Mouse (Mus musculus): ENCODE results near the gene Gm45261. TPM values are rescaled to one million over a fixed set of nuclear protein-coding genes. Genes with fewer than 3 reads are reported as not detected.

The Gm45261 gene
- polyA plus RNA-seq, 1 experiment from 2014 or later: not detected

DNA sequence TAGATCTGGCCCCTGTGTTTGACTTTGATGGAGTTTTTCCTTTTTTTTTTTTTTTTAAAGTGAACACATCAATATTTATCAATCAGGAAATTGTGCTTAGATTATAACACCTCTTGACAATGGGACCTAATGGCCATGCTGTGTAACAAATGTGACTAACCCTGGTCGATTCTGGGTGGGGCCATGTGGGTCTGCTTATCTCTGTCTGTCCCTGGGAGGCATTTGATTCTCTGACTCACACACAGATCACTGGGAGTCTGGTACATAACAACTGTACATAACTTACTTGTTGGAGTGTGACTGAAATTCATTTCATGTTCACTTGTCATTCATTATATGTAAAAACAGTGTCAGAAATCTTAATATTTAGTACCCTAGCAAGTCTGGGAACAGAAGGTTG is 13.7 kb downstream of the Gm45261 start:
- H3K9ac ChIP-seq (replicated peaks): no peak overlapping the region

DNA sequence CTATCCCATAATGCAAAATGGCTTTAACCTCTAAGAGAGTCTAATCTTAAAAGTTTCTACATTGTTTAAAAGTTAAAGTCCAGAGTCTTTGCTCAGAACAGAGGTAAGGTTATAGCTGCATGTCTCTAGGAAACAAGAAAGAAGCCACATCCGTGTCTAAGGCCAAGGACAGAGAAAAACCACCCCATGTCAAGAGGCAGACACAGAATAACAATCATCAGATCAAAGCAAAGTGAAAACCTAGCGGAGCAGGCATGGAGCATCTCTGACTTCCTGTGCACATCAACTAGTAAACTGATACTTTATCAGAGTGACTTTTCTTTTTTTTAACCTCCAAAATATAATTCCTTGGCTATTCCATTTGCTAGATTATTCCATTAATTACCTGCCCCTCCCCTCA is 20.3 kb downstream of the Gm45261 start:
- Histone ChIP-seq H3K9me3 (no peaks in the 10 kb centered on the region), H3K4me3 (no peak overlapping the region), H3K4me1 (no peaks in the 10 kb centered on the region), H3K27me3 (no peaks in the 10 kb centered on the region), H3K27ac (replicated peaks) (no peak overlapping the region), H3K9ac (replicated peaks) (no peak overlapping the region), H3K4me2 (replicated peaks) (no peak overlapping the region), H3K36me3 (no peaks in the 10 kb centered on the region)
- 75% methylated on average over 2 of the region's 2 CpGs for WGBS
- ATAC-seq (ENCODE audit: low FRiP score, low read depth): no peak

More for the DNA sequence above, 13.7 kb downstream of the Gm45261 start:
- Histone ChIP-seq H3K36me3 (no peaks in the 10 kb centered on the region), H3K27me3 (no peaks in the 10 kb centered on the region), H3K27ac (replicated peaks) (no peak overlapping the region), H3K4me3 (no peak overlapping the region), H3K4me2 (replicated peaks) (no peak overlapping the region), H3K9me3 (no peaks in the 10 kb centered on the region), H3K4me1 (no peaks in the 10 kb centered on the region)
- ATAC-seq (ENCODE audit: low FRiP score, low read depth): no peak
- WGBS: 90% methylated on average over 1 of the region's 1 CpGs

DNA sequence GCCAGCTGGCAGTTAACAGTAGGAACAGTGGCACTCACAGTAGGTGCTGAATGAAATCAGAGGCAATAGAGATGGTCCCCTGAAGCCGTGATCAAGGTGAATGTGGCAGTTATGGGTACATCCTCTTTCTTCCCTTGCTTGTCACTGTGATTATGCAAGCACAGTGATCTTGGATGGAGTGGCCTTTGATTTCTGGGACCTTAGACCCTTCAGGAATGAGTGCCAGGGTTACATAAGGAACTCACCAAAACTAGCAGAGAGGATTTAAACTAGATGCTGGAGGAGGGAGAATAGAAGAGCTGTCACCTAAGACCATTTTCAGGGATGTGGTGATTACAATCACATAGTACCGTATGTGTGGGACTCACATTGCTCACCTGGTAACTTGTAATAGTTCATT is 22.7 kb downstream of the Gm45261 start:
- Histone ChIP-seq H3K4me1 (no peaks in the 10 kb centered on the region), H3K4me2 (replicated peaks) (no peak overlapping the region), H3K27me3 (no peaks in the 10 kb centered on the region), H3K4me3 (no peak overlapping the region), H3K9me3 (no peaks in the 10 kb centered on the region), H3K9ac (replicated peaks) (no peak overlapping the region), H3K36me3 (no peaks in the 10 kb centered on the region), H3K27ac (replicated peaks) (no peak overlapping the region)
- WGBS: 88% methylated on average over 2 of the region's 2 CpGs
- no peak for ATAC-seq (ENCODE audit: low FRiP score, low read depth)

DNA sequence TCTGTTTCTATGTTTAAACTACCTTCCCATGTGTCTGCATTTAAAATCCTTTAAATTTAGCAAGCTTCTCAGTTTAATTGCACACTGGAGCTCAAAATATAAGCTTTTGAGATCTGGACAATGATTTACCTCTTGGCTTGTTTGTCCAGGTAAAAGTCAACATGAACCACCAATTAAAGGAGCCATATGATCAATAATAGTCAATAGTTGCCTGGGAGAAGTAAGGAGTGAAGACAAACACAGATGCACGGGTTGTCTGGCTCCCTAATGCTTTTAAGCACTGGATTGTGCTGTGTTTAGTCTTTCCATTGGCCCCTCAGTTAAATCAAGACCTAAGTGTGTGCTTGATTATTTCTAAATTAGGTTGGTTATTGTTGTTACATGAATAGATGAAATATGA is 33.3 kb downstream of the Gm45261 start:
- ATAC-seq (ENCODE audit: low FRiP score, low read depth): no peak
- H3K36me3 ChIP-seq: no peaks in the 10 kb centered on the region
- H3K4me3 ChIP-seq: no peak overlapping the region
- no peak overlapping the region for H3K27ac ChIP-seq (replicated peaks)
- no peaks in the 10 kb centered on the region for H3K27me3 ChIP-seq
- H3K4me2 ChIP-seq (replicated peaks): no peak overlapping the region
- WGBS: 51% methylated on average over 1 of the region's 1 CpGs
- H3K4me1 ChIP-seq: no peaks in the 10 kb centered on the region
- H3K9ac ChIP-seq (replicated peaks): no peak overlapping the region
- H3K9me3 ChIP-seq: 0 out of 2 replicates have a peak, but pooled peaks cover 4% of the 10 kb centered on the region

DNA sequence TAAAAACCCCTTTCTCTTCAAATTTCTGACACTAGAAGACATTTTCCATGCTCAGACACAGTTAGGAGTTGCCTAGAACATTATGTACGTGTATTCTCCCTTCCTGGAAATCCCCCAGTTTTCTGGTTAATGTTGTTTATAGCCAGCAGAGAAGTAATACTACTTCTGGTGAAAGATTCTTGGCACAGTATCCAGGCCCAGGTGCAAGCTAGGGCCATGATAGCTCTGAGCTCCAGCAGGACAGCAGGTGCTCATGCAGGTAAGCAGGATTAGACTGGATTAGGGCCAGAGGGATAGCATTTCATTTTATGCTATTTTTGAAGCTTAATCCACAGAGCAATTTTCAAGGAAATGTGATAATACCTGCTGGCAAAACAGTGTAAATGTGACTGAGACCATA is 33.8 kb downstream of the Gm45261 start:
- 74% methylated on average over 1 of the region's 1 CpGs for WGBS
- H3K4me2 ChIP-seq (replicated peaks): no peak overlapping the region
- H3K27ac ChIP-seq (replicated peaks): no peak overlapping the region
- H3K36me3 ChIP-seq: no peaks in the 10 kb centered on the region
- H3K9ac ChIP-seq (replicated peaks): no peak overlapping the region
- H3K27me3 ChIP-seq: no peaks in the 10 kb centered on the region
- no peak for ATAC-seq (ENCODE audit: low FRiP score, low read depth)
- H3K9me3 ChIP-seq: 0 out of 2 replicates have a peak, but pooled peaks cover 4% of the 10 kb centered on the region
- no peak overlapping the region for H3K4me3 ChIP-seq
- H3K4me1 ChIP-seq: no peaks in the 10 kb centered on the region

DNA sequence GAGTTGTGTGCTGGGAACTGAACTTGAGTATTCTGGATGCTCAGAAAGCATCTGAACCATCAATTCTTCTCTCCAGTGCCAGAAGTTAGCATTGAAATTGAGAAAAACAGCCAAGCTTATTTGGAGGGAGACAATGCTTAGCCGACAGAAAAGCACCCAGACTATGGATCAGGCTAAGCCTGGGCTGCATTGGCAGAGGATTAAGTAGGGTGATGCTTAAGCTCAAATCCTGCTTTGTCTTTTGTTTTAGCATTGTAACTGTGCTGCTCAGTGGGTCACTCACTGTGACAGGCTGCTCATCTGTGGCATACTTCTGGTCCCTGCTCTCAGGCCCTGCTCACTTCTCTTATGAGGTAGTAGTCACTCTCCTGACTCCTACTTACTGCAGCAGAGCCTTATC is 36.6 kb downstream of the Gm45261 start:
- no peaks in the 10 kb centered on the region for H3K4me1 ChIP-seq
- no peak overlapping the region for H3K4me2 ChIP-seq (replicated peaks)
- 0% methylated on average over 1 of the region's 1 CpGs for WGBS
- no peaks in the 10 kb centered on the region for H3K9me3 ChIP-seq
- no peaks in the 10 kb centered on the region for H3K27me3 ChIP-seq
- H3K27ac ChIP-seq (replicated peaks): no peak overlapping the region
- H3K9ac ChIP-seq (replicated peaks): no peak overlapping the region
- no peak for ATAC-seq (ENCODE audit: low FRiP score, low read depth)
- no peak overlapping the region for H3K4me3 ChIP-seq
- H3K36me3 ChIP-seq: no peaks in the 10 kb centered on the region

DNA sequence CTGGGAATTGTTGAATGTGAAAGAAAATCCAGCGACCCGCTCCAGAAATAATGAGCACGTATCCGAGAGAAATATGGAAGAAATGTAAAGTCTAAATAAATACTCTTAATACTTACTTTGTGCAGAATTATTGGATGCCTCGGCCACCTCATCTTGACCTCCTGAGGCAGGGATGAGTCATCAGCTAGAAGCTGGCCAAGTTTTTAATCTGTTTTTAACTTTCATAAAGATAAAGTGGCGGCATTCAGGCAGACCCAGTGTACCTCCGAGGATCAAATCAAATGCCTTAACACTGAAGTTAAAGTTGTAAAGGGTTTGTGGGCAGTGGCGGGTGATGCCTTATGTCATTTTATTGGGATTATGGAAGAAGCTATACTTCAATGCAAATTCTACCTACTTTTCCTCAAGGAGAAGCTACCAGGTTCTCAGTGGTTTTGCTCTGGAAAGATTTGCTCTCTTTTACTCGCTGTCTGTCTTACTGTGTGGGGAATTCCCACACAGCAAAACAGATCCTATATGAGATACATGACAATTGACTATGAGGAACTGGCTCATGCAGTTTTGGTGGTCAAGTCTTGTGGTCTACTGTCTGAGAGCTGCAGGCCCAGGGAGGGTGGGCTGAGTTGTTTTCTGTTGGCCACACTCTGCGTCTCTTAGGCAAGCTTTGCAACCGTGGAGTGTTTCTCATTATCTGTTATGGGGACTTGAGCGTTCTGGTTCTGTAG is 42.8 kb downstream of the Gm45261 start:
- H3K9me3 ChIP-seq: no peaks in the 10 kb centered on the region
- H3K36me3 ChIP-seq: no peaks in the 10 kb centered on the region
- no peaks in the 10 kb centered on the region for H3K27me3 ChIP-seq
- ATAC-seq (ENCODE audit: low FRiP score, low read depth): no peak
- no peak overlapping the region for H3K4me2 ChIP-seq (replicated peaks)
- H3K4me3 ChIP-seq: no peak overlapping the region
- H3K4me1 ChIP-seq: no peaks in the 10 kb centered on the region
- no peak overlapping the region for H3K27ac ChIP-seq (replicated peaks)
- WGBS: 90% methylated on average over 12 of the region's 12 CpGs
- H3K9ac ChIP-seq (replicated peaks): no peak overlapping the region

DNA sequence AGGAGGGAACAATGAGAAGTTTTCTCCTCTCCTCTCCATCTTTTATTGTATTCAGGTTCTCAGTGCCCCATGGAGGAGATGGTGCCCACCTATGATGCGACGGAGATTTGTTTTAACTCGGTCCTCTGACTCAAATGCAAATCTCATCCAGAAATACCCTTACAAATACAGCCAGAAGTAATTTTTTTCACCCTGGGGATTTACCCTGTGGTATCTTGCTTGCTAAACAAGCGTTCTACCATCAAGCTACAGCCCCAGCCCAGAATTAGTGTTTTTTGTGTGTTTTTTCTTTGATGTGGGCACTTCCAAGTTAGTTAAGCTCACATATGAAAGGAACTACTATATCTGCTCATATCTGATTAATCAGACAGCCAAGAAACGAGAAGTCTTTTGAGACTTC is 44.9 kb downstream of the Gm45261 start:
- no peak for ATAC-seq (ENCODE audit: low FRiP score, low read depth)
- H3K4me1 ChIP-seq: no peaks in the 10 kb centered on the region
- no peak overlapping the region for H3K9ac ChIP-seq (replicated peaks)
- no peak overlapping the region for H3K27ac ChIP-seq (replicated peaks)
- no peaks in the 10 kb centered on the region for H3K36me3 ChIP-seq
- H3K27me3 ChIP-seq: no peaks in the 10 kb centered on the region
- no peak overlapping the region for H3K4me3 ChIP-seq
- 72% methylated on average over 5 of the region's 5 CpGs for WGBS
- H3K9me3 ChIP-seq: no peaks in the 10 kb centered on the region
- H3K4me2 ChIP-seq (replicated peaks): no peak overlapping the region

DNA sequence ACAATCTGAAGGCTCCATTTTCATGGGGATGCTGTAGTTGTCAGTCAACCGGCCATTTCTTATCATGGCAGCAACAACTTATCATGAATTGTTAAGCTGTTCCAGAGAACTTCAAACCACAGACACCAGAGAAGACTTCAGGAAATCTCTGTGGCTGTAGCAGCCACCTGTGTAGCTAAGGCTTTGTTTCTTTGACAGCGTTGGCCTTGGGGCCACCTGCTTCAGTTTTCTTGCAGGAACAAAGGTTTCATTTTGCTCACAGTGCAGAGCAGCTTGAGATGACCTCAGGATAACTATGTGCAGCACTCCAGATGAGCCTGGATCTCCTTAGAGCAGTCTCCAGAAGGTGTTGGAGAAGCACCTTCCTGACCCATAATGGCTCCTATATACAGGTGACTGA is 48.7 kb downstream of the Gm45261 start:
- H3K9me3 ChIP-seq: no peaks in the 10 kb centered on the region
- H3K4me3 ChIP-seq: no peak overlapping the region
- H3K4me1 ChIP-seq: no peaks in the 10 kb centered on the region
- no peak for ATAC-seq (ENCODE audit: low FRiP score, low read depth)
- H3K9ac ChIP-seq (replicated peaks): no peak overlapping the region
- H3K4me2 ChIP-seq (replicated peaks): no peak overlapping the region
- H3K36me3 ChIP-seq: no peaks in the 10 kb centered on the region
- no peak overlapping the region for H3K27ac ChIP-seq (replicated peaks)
- 88% methylated on average over 2 of the region's 2 CpGs for WGBS
- H3K27me3 ChIP-seq: no peaks in the 10 kb centered on the region

DNA sequence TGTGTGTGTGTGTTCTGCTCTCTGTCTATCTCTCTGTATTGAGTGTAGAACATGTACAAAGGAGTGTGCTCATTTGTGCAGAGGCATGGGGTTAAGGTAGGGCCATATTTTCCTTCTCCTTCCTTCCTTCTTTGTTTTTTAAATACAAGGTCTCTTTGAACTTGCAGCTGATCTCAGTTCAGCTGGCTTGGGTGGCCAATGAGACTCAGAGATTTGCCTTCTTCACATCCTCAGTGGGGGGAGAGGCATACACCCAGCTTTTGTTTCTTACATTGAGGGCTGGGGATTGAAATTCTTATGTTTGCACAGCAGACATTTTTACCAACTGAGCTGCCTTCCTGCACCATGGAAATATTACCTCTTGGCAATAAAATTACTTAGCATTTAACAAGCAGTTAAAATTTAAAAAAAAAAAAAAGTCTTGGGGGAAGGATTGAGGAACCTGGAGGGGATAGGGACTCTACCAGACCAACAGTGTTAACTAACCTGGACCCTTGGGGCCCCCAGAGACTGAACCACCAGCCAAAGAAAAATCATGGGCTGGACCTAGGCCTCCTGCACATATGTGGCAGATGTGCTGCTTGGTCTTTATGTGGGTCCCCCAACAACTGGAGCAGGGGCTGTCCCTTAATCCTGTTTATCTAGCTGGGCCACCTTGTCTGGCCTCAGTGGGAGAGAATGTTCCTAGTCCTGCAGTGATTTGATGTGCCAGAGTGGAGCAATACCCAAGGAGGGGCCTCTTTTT is 50.8 kb downstream of the Gm45261 start:
- Histone ChIP-seq H3K9me3 (no peaks in the 10 kb centered on the region), H3K27ac (replicated peaks) (no peak overlapping the region), H3K36me3 (no peaks in the 10 kb centered on the region), H3K4me1 (no peaks in the 10 kb centered on the region), H3K4me2 (replicated peaks) (no peak overlapping the region), H3K4me3 (no peak overlapping the region), H3K27me3 (no peaks in the 10 kb centered on the region), H3K9ac (replicated peaks) (no peak overlapping the region)
- ATAC-seq (ENCODE audit: low FRiP score, low read depth): no peak

DNA sequence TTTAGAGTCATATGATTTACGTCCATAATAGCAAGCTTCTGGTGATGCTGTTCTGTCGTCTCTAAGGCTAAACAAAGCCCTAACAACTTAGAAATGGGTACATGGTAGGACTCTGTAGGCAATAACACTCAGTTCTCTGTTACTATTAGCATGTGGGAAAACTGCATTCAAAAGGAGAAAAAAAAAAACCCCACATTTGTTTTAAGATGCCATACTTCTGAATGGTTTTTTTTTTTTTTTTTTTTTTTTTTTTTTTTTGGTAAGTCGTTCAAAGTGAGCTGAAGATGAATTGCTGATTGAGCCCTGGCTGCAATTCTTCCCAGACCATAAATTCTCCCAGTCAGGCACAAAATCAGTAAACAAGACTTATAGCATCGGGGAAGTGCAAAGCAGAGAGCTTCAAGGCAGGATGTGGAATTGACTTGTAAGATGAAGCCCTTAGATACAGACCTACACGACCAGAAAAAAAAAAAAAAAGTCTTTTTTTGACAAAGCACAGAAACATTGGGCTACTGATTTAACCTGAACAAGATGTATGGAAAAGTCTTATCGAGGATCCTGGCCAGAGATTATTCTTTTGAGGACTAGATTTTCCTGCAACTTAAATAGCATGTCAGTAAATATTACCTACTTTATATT is 51.7 kb downstream of the Gm45261 start:
- ATAC-seq (ENCODE audit: low FRiP score, low read depth): no peak
- Histone ChIP-seq H3K9me3 (no peaks in the 10 kb centered on the region), H3K9ac (replicated peaks) (no peak overlapping the region), H3K4me2 (replicated peaks) (no peak overlapping the region), H3K4me1 (no peaks in the 10 kb centered on the region), H3K36me3 (no peaks in the 10 kb centered on the region), H3K27me3 (no peaks in the 10 kb centered on the region), H3K27ac (replicated peaks) (no peak overlapping the region), H3K4me3 (no peak overlapping the region)
- 66% methylated on average over 6 of the region's 6 CpGs for WGBS

DNA sequence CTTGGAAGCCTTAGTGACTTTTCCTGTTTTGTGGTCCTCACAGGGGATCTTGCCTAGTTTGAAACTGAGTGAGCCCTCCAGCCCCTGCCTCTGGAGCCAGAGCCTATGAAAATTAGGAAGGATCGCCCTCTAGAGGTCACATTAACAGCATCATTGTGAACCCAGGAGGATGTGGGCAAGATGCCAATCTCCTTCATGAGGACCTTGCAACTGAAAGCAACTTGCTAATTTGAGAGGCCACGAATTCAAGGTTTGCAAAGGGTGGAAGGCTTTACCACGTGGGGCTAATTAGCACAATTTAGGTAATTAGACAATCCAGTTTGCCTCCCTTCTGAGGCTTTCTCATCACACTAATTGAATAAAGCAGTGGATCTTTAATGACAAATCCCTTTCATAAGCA is 52.7 kb downstream of the Gm45261 start:
- ATAC-seq (ENCODE audit: low FRiP score, low read depth): peak; percentile 84
- 7% methylated on average over 3 of the region's 3 CpGs for WGBS
- H3K9ac ChIP-seq (replicated peaks): no peak overlapping the region

More for the DNA sequence above, 52.7 kb downstream of the Gm45261 start:
- Histone ChIP-seq H3K36me3 (no peaks in the 10 kb centered on the region), H3K9me3 (no peaks in the 10 kb centered on the region), H3K4me3 (no peak overlapping the region), H3K4me2 (replicated peaks) (no peak overlapping the region), H3K27me3 (no peaks in the 10 kb centered on the region), H3K4me1 (no peaks in the 10 kb centered on the region), H3K27ac (replicated peaks) (no peak overlapping the region)
